Mouse (Mus musculus): ENCODE measurements around the gene Smim1. TPM values are rescaled to one million over a fixed set of nuclear protein-coding genes. Genes with fewer than 3 reads are reported as not detected.
A peak's percentile ranks its signal among the peaks of the same experiment; 100 is the strongest.

Smim1 gene
- polyA plus RNA-seq (2014; fragmentation: Nextera tagmentation; extraction: Ambion mirVana): 3.9 and 4.2 TPM in 2 replicates

DNA sequence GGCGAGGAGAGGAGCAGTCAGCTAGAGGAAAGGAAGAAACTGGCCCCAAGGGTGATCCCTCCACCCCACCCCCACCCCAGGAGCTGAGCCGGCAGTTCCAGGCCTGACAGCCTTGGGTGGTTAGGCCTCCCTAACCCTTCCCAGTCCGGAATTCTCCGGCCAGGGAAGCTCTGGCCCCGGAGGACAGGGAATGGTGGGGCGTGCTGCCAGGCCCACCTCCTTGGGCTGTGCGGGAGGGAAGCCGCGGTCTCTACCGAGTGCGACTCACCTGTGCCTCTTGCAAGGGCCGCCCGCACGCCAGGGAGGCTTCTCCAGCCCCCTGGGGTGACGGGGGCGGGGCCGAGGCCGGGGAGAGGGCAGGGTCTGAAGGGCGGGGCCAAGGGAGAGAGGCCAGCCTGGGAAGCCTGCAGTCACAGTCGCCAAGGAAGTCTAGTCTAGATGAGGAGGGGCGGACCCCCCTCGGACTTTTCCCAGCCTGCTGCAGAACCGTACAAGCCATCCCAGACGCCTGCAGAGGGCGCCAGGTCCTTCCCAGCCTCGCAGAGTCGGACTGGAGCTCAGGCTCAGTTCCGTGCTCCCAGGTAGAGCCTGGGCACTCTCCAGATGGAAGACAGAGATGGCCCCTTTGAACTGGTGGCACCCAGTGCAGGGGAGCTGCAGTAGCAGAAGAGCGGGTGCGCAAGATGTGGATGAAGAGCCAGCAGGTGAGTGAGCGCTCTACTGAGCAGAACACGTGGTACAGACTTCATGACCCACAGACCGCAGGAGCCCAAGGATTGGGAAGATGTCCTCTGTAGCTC is at the start of gene Smim1:
Gene Smim1, minus strand, starts transcription at position 590 of the 800 bp plus-strand sequence.
- no peaks in the 10 kb centered on the region for H3K9me3 ChIP-seq (replicated peaks; ENCODE audit: control insufficient read depth, low read length)
- no peak within 1 kb of the TSS for H3K27ac ChIP-seq (ENCODE audit: low read depth, low read length)
- H3K4me3 ChIP-seq (ENCODE audit: low read depth, low read length): peak within 1 kb of the TSS; percentile 16
- peak within 1 kb of the TSS; percentile 37 for H3K9ac ChIP-seq (ENCODE audit: low read length)
- peaks cover 7% of the 10 kb centered on the region; the same call in 1 of the 2 replicates for H3K27me3 ChIP-seq (replicated peaks; ENCODE audit: control insufficient read depth, insufficient read depth, low read length)
- H3K4me2 ChIP-seq (ENCODE audit: low read length): peak within 1 kb of the TSS; percentile 40
- WGBS: 3% methylated on average over 31 of the region's 33 CpGs
- no peaks in the 10 kb centered on the region for H3K4me1 ChIP-seq (ENCODE audit: control insufficient read depth, insufficient read depth, low read length)
- H3K36me3 ChIP-seq (ENCODE audit: control insufficient read depth, insufficient read depth, low read length): peaks cover 17% of the 10 kb centered on the region
- peak; percentile 45 for ATAC-seq
- peak; percentile 47 for DNase-seq (ENCODE audit: low spot score)

GRCm38 (mm10) chr4:154071941-154072340 is 45.9 kb upstream of the Smim1 start:
- Histone ChIP-seq H3K27me3 (replicated peaks; ENCODE audit: control insufficient read depth, insufficient read depth, low read length) (peaks cover 21% of the 10 kb centered on the region; the same call in 1 of the 2 replicates), H3K9me3 (replicated peaks; ENCODE audit: control insufficient read depth, low read length) (no peaks in the 10 kb centered on the region), H3K4me3 (ENCODE audit: low read depth, low read length) (no peak overlapping the region), H3K4me1 (ENCODE audit: control insufficient read depth, insufficient read depth, low read length) (no peaks in the 10 kb centered on the region), H3K27ac (ENCODE audit: low read depth, low read length) (no peak overlapping the region), H3K4me2 (ENCODE audit: low read length) (0 out of 2 replicates have a peak overlapping the region, but pooled peaks have one; percentile 29), H3K9ac (ENCODE audit: low read length) (no peak overlapping the region), H3K36me3 (ENCODE audit: control insufficient read depth, insufficient read depth, low read length) (no peaks in the 10 kb centered on the region)
- no peak for ATAC-seq
- DNase-seq (ENCODE audit: low spot score): peak; percentile 7
- WGBS: 18% methylated on average over 16 of the region's 16 CpGs

GRCm38 (mm10) chr4:154071521-154071920 is 45.5 kb upstream of the Smim1 start:
- Histone ChIP-seq H3K36me3 (ENCODE audit: control insufficient read depth, insufficient read depth, low read length) (no peaks in the 10 kb centered on the region), H3K9me3 (replicated peaks; ENCODE audit: control insufficient read depth, low read length) (no peaks in the 10 kb centered on the region), H3K9ac (ENCODE audit: low read length) (no peak overlapping the region), H3K4me2 (ENCODE audit: low read length) (peak overlapping the region; percentile 29; the same call in 1 of the 2 replicates), H3K27ac (ENCODE audit: low read depth, low read length) (no peak overlapping the region), H3K4me3 (ENCODE audit: low read depth, low read length) (no peak overlapping the region), H3K27me3 (replicated peaks; ENCODE audit: control insufficient read depth, insufficient read depth, low read length) (peaks cover 21% of the 10 kb centered on the region; the same call in 1 of the 2 replicates), H3K4me1 (ENCODE audit: control insufficient read depth, insufficient read depth, low read length) (no peaks in the 10 kb centered on the region)
- ATAC-seq: no peak
- WGBS: 3% methylated on average over 15 of the region's 20 CpGs
- DNase-seq (ENCODE audit: low spot score): peak; percentile 38

DNA sequence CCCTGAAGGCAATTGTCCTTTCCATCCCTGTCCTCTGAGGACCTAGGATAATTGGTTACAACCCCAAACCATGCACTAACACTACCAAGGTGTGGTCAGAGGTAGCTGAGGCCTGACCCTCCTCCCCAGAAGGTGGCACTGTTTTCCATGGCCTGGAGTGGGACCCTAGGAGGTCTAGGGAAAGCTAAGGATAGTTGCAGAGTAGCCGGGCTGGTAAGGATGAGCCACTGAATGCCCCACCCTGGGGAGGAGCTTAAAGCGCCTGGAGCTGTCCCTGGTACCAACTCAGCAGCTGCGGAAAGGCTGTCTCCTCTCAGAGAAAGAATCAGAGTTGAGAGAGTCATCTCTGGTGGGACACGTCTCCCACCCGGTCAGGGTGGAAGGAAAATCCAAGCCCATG is 44.9 kb upstream of the Smim1 start:
- ATAC-seq (no peak), DNase-seq (ENCODE audit: low spot score) (peak; percentile 10)
- no peaks in the 10 kb centered on the region for H3K36me3 ChIP-seq (ENCODE audit: control insufficient read depth, insufficient read depth, low read length)
- WGBS: 6% methylated on average over 5 of the region's 5 CpGs
- H3K27ac ChIP-seq (ENCODE audit: low read depth, low read length): no peak overlapping the region
- peaks cover 21% of the 10 kb centered on the region; the same call in 1 of the 2 replicates for H3K27me3 ChIP-seq (replicated peaks; ENCODE audit: control insufficient read depth, insufficient read depth, low read length)
- no peaks in the 10 kb centered on the region for H3K4me1 ChIP-seq (ENCODE audit: control insufficient read depth, insufficient read depth, low read length)
- H3K4me3 ChIP-seq (ENCODE audit: low read depth, low read length): no peak overlapping the region
- no peak overlapping the region for H3K4me2 ChIP-seq (ENCODE audit: low read length)
- no peaks in the 10 kb centered on the region for H3K9me3 ChIP-seq (replicated peaks; ENCODE audit: control insufficient read depth, low read length)
- no peak overlapping the region for H3K9ac ChIP-seq (ENCODE audit: low read length)

GRCm38 (mm10) chr4:154064827-154065773 is 39.1 kb upstream of the Smim1 start:
- Histone ChIP-seq H3K27me3 (replicated peaks; ENCODE audit: control insufficient read depth, insufficient read depth, low read length) (peaks cover 2% of the 10 kb centered on the region; the same call in 1 of the 2 replicates), H3K4me2 (ENCODE audit: low read length) (no peak overlapping the region), H3K36me3 (ENCODE audit: control insufficient read depth, insufficient read depth, low read length) (no peaks in the 10 kb centered on the region), H3K9ac (ENCODE audit: low read length) (no peak overlapping the region), H3K4me1 (ENCODE audit: control insufficient read depth, insufficient read depth, low read length) (no peaks in the 10 kb centered on the region), H3K27ac (ENCODE audit: low read depth, low read length) (no peak overlapping the region), H3K4me3 (ENCODE audit: low read depth, low read length) (no peak overlapping the region), H3K9me3 (replicated peaks; ENCODE audit: control insufficient read depth, low read length) (no peaks in the 10 kb centered on the region)
- peak; percentile 52; the same call in 1 of the 2 replicates for ATAC-seq
- WGBS: 62% methylated on average over 14 of the region's 14 CpGs
- DNase-seq (ENCODE audit: low spot score): peak; percentile 80

GRCm38 (mm10) chr4:154057696-154058095 is 31.7 kb upstream of the Smim1 start:
- H3K4me2 ChIP-seq (ENCODE audit: low read length): no peak overlapping the region
- H3K4me3 ChIP-seq (ENCODE audit: low read depth, low read length): no peak overlapping the region
- WGBS: 68% methylated on average over 4 of the region's 4 CpGs
- no peaks in the 10 kb centered on the region for H3K9me3 ChIP-seq (replicated peaks; ENCODE audit: control insufficient read depth, low read length)
- H3K9ac ChIP-seq (ENCODE audit: low read length): no peak overlapping the region
- H3K27ac ChIP-seq (ENCODE audit: low read depth, low read length): no peak overlapping the region
- no peak for DNase-seq (ENCODE audit: low spot score)
- no peaks in the 10 kb centered on the region for H3K27me3 ChIP-seq (replicated peaks; ENCODE audit: control insufficient read depth, insufficient read depth, low read length)
- ATAC-seq: no peak
- no peaks in the 10 kb centered on the region for H3K36me3 ChIP-seq (ENCODE audit: control insufficient read depth, insufficient read depth, low read length)
- no peaks in the 10 kb centered on the region for H3K4me1 ChIP-seq (ENCODE audit: control insufficient read depth, insufficient read depth, low read length)

- ATAC-seq (no peak), DNase-seq (ENCODE audit: low spot score) (peak; percentile 10)
Observed at GRCm38 (mm10) chr4:154056661-154057060, 30.6 kb upstream of the Smim1 start.

DNA sequence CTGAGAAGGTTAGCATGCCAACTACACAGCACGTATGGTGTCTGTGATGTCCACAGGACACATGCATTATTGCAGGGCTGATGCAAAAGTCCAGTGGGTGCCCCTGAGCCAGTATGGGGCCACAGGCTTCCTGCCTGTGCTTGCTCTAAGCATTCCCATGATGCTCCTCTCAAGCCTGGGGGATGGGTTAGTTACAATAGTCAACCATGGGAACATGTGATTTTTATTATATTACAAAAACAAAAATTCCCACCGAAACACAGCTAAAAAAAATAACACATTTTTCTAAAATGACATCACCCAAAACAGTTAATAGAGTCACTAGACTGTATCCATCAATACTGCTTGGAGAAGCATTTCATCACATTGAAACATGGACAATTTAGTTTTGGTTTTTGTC is 30.0 kb upstream of the Smim1 start:
- H3K4me3 ChIP-seq (ENCODE audit: low read depth, low read length): no peak overlapping the region
- no peaks in the 10 kb centered on the region for H3K36me3 ChIP-seq (ENCODE audit: control insufficient read depth, insufficient read depth, low read length)
- DNase-seq (ENCODE audit: low spot score) (no peak), ATAC-seq (no peak)
- H3K4me2 ChIP-seq (ENCODE audit: low read length): no peak overlapping the region
- no peaks in the 10 kb centered on the region for H3K27me3 ChIP-seq (replicated peaks; ENCODE audit: control insufficient read depth, insufficient read depth, low read length)
- no peaks in the 10 kb centered on the region for H3K4me1 ChIP-seq (ENCODE audit: control insufficient read depth, insufficient read depth, low read length)
- H3K9me3 ChIP-seq (replicated peaks; ENCODE audit: control insufficient read depth, low read length): no peaks in the 10 kb centered on the region
- H3K27ac ChIP-seq (ENCODE audit: low read depth, low read length): no peak overlapping the region
- 75% methylated on average over 2 of the region's 2 CpGs for WGBS
- no peak overlapping the region for H3K9ac ChIP-seq (ENCODE audit: low read length)

More at GRCm38 (mm10) chr4:154056661-154057060, 30.6 kb upstream of the Smim1 start:
- 52% methylated on average over 2 of the region's 2 CpGs for WGBS
- no peak overlapping the region for H3K27ac ChIP-seq (ENCODE audit: low read depth, low read length)
- no peak overlapping the region for H3K9ac ChIP-seq (ENCODE audit: low read length)
- no peaks in the 10 kb centered on the region for H3K36me3 ChIP-seq (ENCODE audit: control insufficient read depth, insufficient read depth, low read length)
- H3K9me3 ChIP-seq (replicated peaks; ENCODE audit: control insufficient read depth, low read length): no peaks in the 10 kb centered on the region
- H3K27me3 ChIP-seq (replicated peaks; ENCODE audit: control insufficient read depth, insufficient read depth, low read length): no peaks in the 10 kb centered on the region
- no peaks in the 10 kb centered on the region for H3K4me1 ChIP-seq (ENCODE audit: control insufficient read depth, insufficient read depth, low read length)
- no peak overlapping the region for H3K4me2 ChIP-seq (ENCODE audit: low read length)
- H3K4me3 ChIP-seq (ENCODE audit: low read depth, low read length): no peak overlapping the region
